ENCODE assay signal across 9 mouse cellular contexts in genomic region chr13:5804381-5804941, GRCm38 (mm10). TPM values are rescaled to one million over a fixed set of nuclear protein-coding genes. Genes with fewer than 3 reads are reported as not detected.
DNase-seq lines count a peak whose midpoint lies in the region; ATAC-seq and TF ChIP-seq lines count a peak whose summit lies in the region.
"Had no signal": no experiment of that assay in that cellular context is flagged by ENCODE, and none has a peak within 500 bp of the region (broad histone marks: within the 10 kb centered on the region; RNA-seq: fewer than 3 reads in every experiment).

No protein-coding gene starts in this region.

- WGBS in heart, postnatal 0 days, result 42% methylated on average over 7 of the region's 7 CpGs
- WGBS in limb, embryonic 10.5 days, result 54% methylated on average over 7 of the region's 7 CpGs
- 31% methylated on average over 7 of the region's 7 CpGs for WGBS in midbrain, embryonic 14.5 days

- H3K9ac ChIP-seq in MEL (ENCODE audit: control insufficient read depth, low read depth, low read length, poor library complexity, severe bottlenecking), result no peak overlapping the region
- H3K9ac ChIP-seq in heart, postnatal 0 days (replicated peaks; ENCODE audit: low read depth, low read length), result no peak overlapping the region
- H3K9ac ChIP-seq in midbrain, embryonic 14.5 days (replicated peaks; ENCODE audit: low read length), result no peak overlapping the region

- H3K27me3 ChIP-seq in MEL (ENCODE audit: control insufficient read depth in 1 of 2, insufficient read depth in 2 of 2, low read length in 2 of 2), result peaks cover 2 to 8% of the 10 kb centered on the region in 2 experiments; a peak in 2 of 4 replicates
- H3K27me3 ChIP-seq in heart, postnatal 0 days (ENCODE audit: control insufficient read depth, insufficient read depth, low read length), result no peaks in the 10 kb centered on the region
- no peaks in the 10 kb centered on the region for H3K27me3 ChIP-seq in limb, embryonic 10.5 days (ENCODE audit: low read depth, poor library complexity, severe bottlenecking)
- no peaks in the 10 kb centered on the region for H3K27me3 ChIP-seq in midbrain, embryonic 14.5 days (ENCODE audit: control insufficient read depth, insufficient read depth, low read length)

- ATAC-seq in heart, postnatal 0 days (ENCODE audit: insufficient read depth, low read depth), result no peak
- ATAC-seq in megakaryocyte progenitor cell, adult 5-6 weeks (replicated peaks; ENCODE audit: poor library complexity), result peak; percentile 49
- ATAC-seq in midbrain, embryonic 14.5 days (ENCODE audit: low FRiP score, low TSS enrichment), result no peak

- no peak overlapping the region for H3K27ac ChIP-seq in MEL (ENCODE audit: control insufficient read depth, low read depth, low read length)
- H3K27ac ChIP-seq in heart, postnatal 0 days (ENCODE audit: low read depth), result peak overlapping the region; percentile 90
- no peak overlapping the region for H3K27ac ChIP-seq in limb, embryonic 10.5 days
- no peak overlapping the region for H3K27ac ChIP-seq in midbrain, embryonic 14.5 days (replicated peaks; ENCODE audit: low read depth, low read length)

- peaks cover 0 to 2% of the 10 kb centered on the region in 2 experiments; a peak in 2 of 4 replicates for H3K36me3 ChIP-seq in MEL (ENCODE audit: control insufficient read depth in 1 of 2, insufficient read depth in 2 of 2, low read length in 2 of 2)
- H3K36me3 ChIP-seq in heart, postnatal 0 days (replicated peaks; ENCODE audit: control insufficient read depth, insufficient read depth, low read length), result no peaks in the 10 kb centered on the region
- H3K36me3 ChIP-seq in limb, embryonic 10.5 days, result no peaks in the 10 kb centered on the region
- H3K36me3 ChIP-seq in midbrain, embryonic 14.5 days (ENCODE audit: control insufficient read depth, insufficient read depth, low read length), result no peaks in the 10 kb centered on the region
- H3K36me3 ChIP-seq: midbrain, embryonic 10.5 days had no signal

- TF ChIP-seq EP300 in MEL (IDR thresholded peaks at IDR 0.05; ENCODE audit: low read depth in 1 of 2, low read length in 2 of 2), result 0 out of 4 replicates have a peak, but pooled peaks of 1 of the 2 experiments have one; percentile 10
- TF ChIP-seq EP300 in heart, postnatal 0 days (IDR thresholded peaks at IDR 0.05; ENCODE audit: low read depth), result no peak

- no peak for TF ChIP-seq CTCF in MEL (IDR thresholded peaks at IDR 0.05 in 2 of 3, conservative IDR thresholded peaks at IDR 0.05 in 1 of 3; ENCODE audit: control insufficient read depth in 1 of 3, insufficient read depth in 1 of 3, low read depth in 2 of 3, low read length in 3 of 3, poor library complexity in 1 of 3, severe bottlenecking in 1 of 3)
- no peak for TF ChIP-seq CTCF in heart, postnatal 0 days (IDR thresholded peaks at IDR 0.05; ENCODE audit: low read depth)

- H3K4me2 ChIP-seq in heart, postnatal 0 days (ENCODE audit: low read depth, low read length), result no peak overlapping the region
- H3K4me2 ChIP-seq in midbrain, embryonic 14.5 days (ENCODE audit: low read length), result no peak overlapping the region

- no peak for TF ChIP-seq POLR2A in MEL (IDR thresholded peaks at IDR 0.05; ENCODE audit: control insufficient read depth in 1 of 2, insufficient read depth in 1 of 2, low read depth in 1 of 2, low read length in 2 of 2, poor library complexity in 1 of 2)

- no peaks in the 10 kb centered on the region for H3K79me2 ChIP-seq in MEL (ENCODE audit: control insufficient read depth, insufficient read depth, low read length, poor library complexity)

- no peaks in the 10 kb centered on the region for H3K9me3 ChIP-seq in MEL (replicated peaks; ENCODE audit: insufficient read depth, low read length)
- no peaks in the 10 kb centered on the region for H3K9me3 ChIP-seq in heart, postnatal 0 days (replicated peaks; ENCODE audit: control insufficient read depth, low read length)
- H3K9me3 ChIP-seq in limb, embryonic 10.5 days (replicated peaks), result no peaks in the 10 kb centered on the region
- no peaks in the 10 kb centered on the region for H3K9me3 ChIP-seq in midbrain, embryonic 14.5 days (ENCODE audit: control insufficient read depth, low read length)
- H3K9me3 ChIP-seq: midbrain, embryonic 10.5 days had no signal

- peak; percentile 34 for DNase-seq in kidney, adult 9 months
- no peak for DNase-seq in kidney, adult 8-10 months
- peak; percentile 23 for DNase-seq in MEL (ENCODE audit: low read depth, low spot score)
- DNase-seq in heart, postnatal 0 days (ENCODE audit: low spot score), result peak; percentile 41
- DNase-seq in cerebellum, adult 11-12 months, result no peak
- DNase-seq in limb, embryonic 10.5 days (ENCODE audit: low spot score), result no peak
- DNase-seq in midbrain, embryonic 14.5 days, result no peak

- peaks cover 0 to 5% of the 10 kb centered on the region in 2 experiments; a peak in 1 of 4 replicates for H3K4me1 ChIP-seq in MEL (ENCODE audit: control insufficient read depth in 1 of 2, insufficient read depth in 2 of 2, low read length in 2 of 2)
- peaks cover 29% of the 10 kb centered on the region; the same call in 1 of the 2 replicates for H3K4me1 ChIP-seq in heart, postnatal 0 days (ENCODE audit: control insufficient read depth, insufficient read depth)
- H3K4me1 ChIP-seq in limb, embryonic 10.5 days, result 0 out of 2 replicates have a peak, but pooled peaks cover 3% of the 10 kb centered on the region
- 0 out of 2 replicates have a peak, but pooled peaks cover 5% of the 10 kb centered on the region for H3K4me1 ChIP-seq in midbrain, embryonic 14.5 days (ENCODE audit: control insufficient read depth, insufficient read depth, low read length)

- TF ChIP-seq RAD21 in MEL (IDR thresholded peaks at IDR 0.05; ENCODE audit: low read depth, low read length), result no peak

- H3K4me3 ChIP-seq in MEL (ENCODE audit: control insufficient read depth in 1 of 2, insufficient read depth in 1 of 2, low read depth in 2 of 2, low read length in 2 of 2), result peak overlapping the region in 1 of 2 experiments; percentile 9; a peak in 1 of 4 replicates
- no peak overlapping the region for H3K4me3 ChIP-seq in heart, postnatal 0 days (ENCODE audit: low read depth, low read length)
- H3K4me3 ChIP-seq in limb, embryonic 10.5 days, result no peak overlapping the region
- H3K4me3 ChIP-seq in midbrain, embryonic 14.5 days (replicated peaks; ENCODE audit: low read depth, low read length), result no peak overlapping the region
- H3K4me3 ChIP-seq: midbrain, embryonic 10.5 days had no signal

TF ChIP-seq in MEL, 35 proteins besides CTCF, POLR2A, EP300 and RAD21:
- 0 out of 2 replicates have a peak, but pooled peaks have one; percentile 27 for TF ChIP-seq RCOR1 (IDR thresholded peaks at IDR 0.05; ENCODE audit: low read depth, low read length)
- no peak for TF ChIP-seq USF2 (IDR thresholded peaks at IDR 0.05; ENCODE audit: borderline replicate concordance in 1 of 2, insufficient read depth in 1 of 2, low read depth in 1 of 2, low read length in 2 of 2)
- TF ChIP-seq NRF1 (IDR thresholded peaks at IDR 0.05; ENCODE audit: insufficient read depth, low read depth, low read length, poor library complexity, severe bottlenecking), result no peak
- no peak for TF ChIP-seq GABPA (IDR thresholded peaks at IDR 0.05; ENCODE audit: low read depth, low read length)
- no peak for TF ChIP-seq ZC3H11A (IDR thresholded peaks at IDR 0.05; ENCODE audit: low read depth, low read length)

RNA-seq across cellular contexts. Expression of gene Klf6, which starts 56.8 kb away (rescaled TPM):
- 2.0 and 4.6 TPM in 2 replicates for total RNA-seq in MEL (2012; rRNA removed)
- polyA plus RNA-seq in MEL (2012; ENCODE audit: insufficient read depth in 1 of 2, insufficient read length in 2 of 2, low read depth in 1 of 2, low replicate concordance in 2 of 2, missing spikeins in 1 of 2), result 1 to 10 TPM in 1 of 2 experiments, not detected in 1; 4.6 TPM
- total RNA-seq in heart, postnatal 0 days (2014; rRNA removed; ENCODE audit: low replicate concordance), result 65.3 and 92.1 TPM in 2 replicates
- 54.6 and 59.6 TPM in 2 replicates for polyA plus RNA-seq in heart, postnatal 0 days (2015; fragmentation: Nextera tagmentation; extraction: Ambion mirVana)
- 30.6 and 65.4 TPM in 2 replicates for total RNA-seq in megakaryocyte progenitor cell, adult 5-6 weeks (2015)
- total RNA-seq in megakaryocyte progenitor cell, adult 5-6 weeks (2017), result 39.1 and 62.3 TPM in 2 replicates
- polyA plus RNA-seq in limb, embryonic 10.5 days (2016; fragmentation: Nextera tagmentation; extraction: Ambion mirVana), result 19.4 and 19.6 TPM in 2 replicates
- polyA plus RNA-seq in midbrain, embryonic 14.5 days (2014; fragmentation: Nextera tagmentation; extraction: Ambion mirVana), result 66.6 and 80.4 TPM in 2 replicates

Comparison
In these comparisons a context has a peak if more than half of its experiments do, and no peak if none do; other contexts are left out.
1. DNase-seq: peak in kidney, adult 9 months (single experiment), MEL (single experiment) and heart, postnatal 0 days (single experiment); none in kidney, adult 8-10 months (0 of 2), cerebellum, adult 11-12 months (single experiment), limb, embryonic 10.5 days (single experiment) and midbrain, embryonic 14.5 days (single experiment).